Mouse (Mus musculus) layer of hippocampus, adult 8-10 months (tissue): ENCODE measurements at regions not wholly inside any gene's neighbourhood (a gene's known extent, or its start where the extent isn't known, plus 50 kb on each side); places are given as distances from the start of the nearest gene placed in this dataset.

Experiments used
- DNase-seq, 2 experiments: peaks; one replicate each; pipeline ENCODE4 v3.0.0; 2022; ENCODE audit warnings: low spot score in 2 of 2

DNA sequence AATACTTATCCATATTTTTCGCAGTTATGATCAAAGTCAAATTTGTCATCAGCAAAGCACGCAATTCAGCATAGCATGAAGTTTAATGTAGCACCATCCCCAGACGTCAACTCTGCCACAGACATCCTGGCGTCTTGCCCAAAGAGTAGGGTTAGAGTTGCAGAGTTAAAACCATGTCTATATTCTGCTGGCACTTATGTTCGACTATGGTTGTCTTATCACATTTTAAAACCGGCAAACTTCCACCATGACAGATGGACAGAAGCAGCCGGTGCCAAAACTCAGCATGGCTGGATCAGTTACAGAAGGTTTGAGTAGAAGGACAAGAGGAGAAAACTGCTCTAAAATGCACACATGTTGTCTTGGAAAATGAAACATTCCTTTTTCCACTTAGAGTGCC, 1383.6 kb upstream of the Slc39a10 start:
- DNase-seq: peak; percentile 10 to 37

DNA sequence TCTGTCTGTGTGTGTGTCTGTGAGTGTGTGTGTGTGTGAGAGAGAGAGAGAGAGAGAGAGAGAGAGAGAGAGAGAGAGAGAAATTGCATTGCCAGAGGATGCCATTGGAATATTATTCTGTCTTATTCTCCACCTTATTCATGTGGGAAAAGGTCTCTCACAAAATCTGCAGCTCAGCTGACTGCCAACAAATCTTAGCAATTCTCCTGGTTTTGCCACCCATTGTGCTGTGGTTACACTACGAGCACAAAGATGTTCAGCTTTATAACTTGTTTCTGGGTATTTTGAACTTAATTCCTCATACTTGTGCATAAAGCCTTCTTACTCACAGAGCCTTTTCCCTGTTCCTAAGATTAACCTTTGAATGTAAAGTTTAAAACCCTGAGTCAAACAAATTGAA, 1383.0 kb upstream of the Slc39a10 start:
- DNase-seq: no peak
